Mouse (Mus musculus) limb, embryonic 11.5 days (tissue): ENCODE results near the gene Dut. TPM values are rescaled to one million over a fixed set of nuclear protein-coding genes. Genes with fewer than 3 reads are reported as not detected.
"Not testable (repeated sequence)": the region's sequence is repeated elsewhere in the genome, so short reads cannot be mapped to it uniquely, and the experiment has no call there.

Experiments used
- ATAC-seq: fragments of 200-750 bp; cut with Nextera tagmentation; 2 replicates; pipeline ENCODE4 v1.8.0; 2017; ENCODE audit warnings: low read depth; ENCODE audit not compliant: insufficient number of reproducible peaks, low FRiP score, low TSS enrichment
- DNase-seq: peaks from one replicate; pipeline ENCODE4 v3.0.0-alpha.2; 2015; ENCODE audit warnings: low spot score
- H3K27ac ChIP-seq: fragments of 300-500 bp; sonication (generic); replicated peaks from 2 replicates; pipeline ENCODE4 v1.5.1; 2014; ENCODE audit warnings: low read depth, mild to moderate bottlenecking, low read length
- H3K27me3 ChIP-seq: fragments of 300-500 bp; sonication (generic); 2 replicates; pipeline ENCODE4 v1.6.1; 2014; ENCODE audit warnings: mild to moderate bottlenecking, low read length, mixed read lengths; ENCODE audit not compliant: control insufficient read depth, insufficient read depth
- H3K36me3 ChIP-seq: fragments of 300-500 bp; sonication (generic); 2 replicates; pipeline ENCODE4 v1.6.1; 2014; ENCODE audit warnings: mild to moderate bottlenecking, low read length, moderate library complexity, mixed read lengths; ENCODE audit not compliant: control insufficient read depth, insufficient read depth
- H3K4me1 ChIP-seq: fragments of 300-500 bp; sonication (generic); 2 replicates; pipeline ENCODE4 v1.6.1; 2014; ENCODE audit warnings: low read length, mixed read lengths; ENCODE audit not compliant: control insufficient read depth, insufficient read depth
- H3K4me2 ChIP-seq: fragments of 300-500 bp; sonication (generic); 2 replicates; pipeline ENCODE4 v1.6.1; 2014; ENCODE audit warnings: low read depth, mild to moderate bottlenecking, moderate library complexity; ENCODE audit not compliant: severe bottlenecking
- H3K4me3 ChIP-seq: fragments of 300-500 bp; sonication (generic); 2 replicates; pipeline ENCODE4 v1.5.1; 2014; ENCODE audit warnings: low read depth, low read length
- H3K9ac ChIP-seq: fragments of 300-500 bp; sonication (generic); 2 replicates; pipeline ENCODE4 v1.6.1; 2014; ENCODE audit warnings: mild to moderate bottlenecking, low read length
- H3K9me3 ChIP-seq: fragments of 300-500 bp; sonication (generic); 2 replicates; pipeline ENCODE4 v1.6.1; 2016; ENCODE audit warnings: low read length; ENCODE audit not compliant: control insufficient read depth
- WGBS: fragments of 180-500 bp; shearing (Covaris S2); extraction: QIAGEN DNeasy Blood & Tissue Kit; methylation state at CpG from one replicate; pipeline ENCODE4 v1.1.7; 2014; 5-methylcytosine and 5-hydroxymethylcytosine counted together
- polyA plus RNA-seq: library from polyadenylated mRNA; unstranded; fragments of >200 nt; fragmentation: Nextera tagmentation; extraction: Ambion mirVana; gene quantifications from 2 replicates; pipeline ENCODE4 v1.2.1, GENCODE M21; 2014

The Dut gene
- polyA plus RNA-seq, 1 experiment from 2014 or later = 233 TPM

DNA sequence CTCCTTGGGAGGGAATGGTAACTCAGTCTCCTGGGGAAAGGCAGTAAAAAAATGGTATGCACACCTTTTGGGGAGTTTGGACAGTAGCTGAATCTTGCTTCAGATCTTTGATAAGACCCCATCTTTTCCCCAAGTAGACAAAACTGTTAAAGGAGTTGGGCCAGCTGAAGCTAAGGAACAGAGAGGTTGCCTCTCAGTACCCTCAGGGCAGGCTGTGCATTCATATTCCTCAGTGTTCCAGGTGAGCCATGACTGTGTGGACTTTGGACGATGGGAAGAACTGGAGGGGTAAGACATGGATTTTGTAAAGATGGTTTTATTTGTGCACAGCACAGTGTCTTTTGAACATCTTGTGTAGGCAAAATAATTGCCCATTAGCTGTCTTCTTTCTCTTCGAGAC is 13.3 kb downstream of the Dut start:
- Histone ChIP-seq H3K27me3 (no peaks in the 10 kb centered on the region), H3K36me3 (peaks cover 10% of the 10 kb centered on the region; the same call in 1 of the 2 replicates)
- WGBS = 83% methylated on average over 2 of the region's 2 CpGs

DNA sequence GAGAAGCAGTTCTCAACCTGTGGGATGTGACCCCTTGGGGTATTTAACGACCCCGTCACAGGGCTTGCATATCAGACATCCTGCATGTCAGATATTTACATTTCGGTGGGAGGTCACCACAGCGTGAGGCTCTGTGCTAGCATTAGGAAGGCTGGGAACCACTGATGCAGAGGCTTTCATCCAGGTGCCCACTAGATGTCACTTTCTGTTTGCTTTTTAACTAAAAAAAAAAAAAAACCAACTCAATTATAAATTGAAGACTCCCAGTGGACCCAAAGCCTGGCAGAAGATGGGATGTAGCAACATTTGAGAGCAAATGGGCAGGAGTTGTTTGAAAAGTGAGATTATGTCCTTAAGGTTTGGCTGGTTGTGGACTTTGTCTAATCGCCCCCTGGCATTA is 16.1 kb downstream of the Dut start:
- Histone ChIP-seq H3K9me3 (no peaks in the 10 kb centered on the region), H3K4me3 (no peak overlapping the region), H3K9ac (no peak overlapping the region), H3K27ac (no peak overlapping the region), H3K4me2 (no peak overlapping the region), H3K27me3 (no peaks in the 10 kb centered on the region), H3K36me3 (peaks cover 2% of the 10 kb centered on the region; the same call in 1 of the 2 replicates), H3K4me1 (no peaks in the 10 kb centered on the region)
- DNase-seq = peak; percentile 44
- 28% methylated on average over 5 of the region's 5 CpGs for WGBS
- no peak for ATAC-seq

More for the DNA sequence above, 13.3 kb downstream of the Dut start:
- Histone ChIP-seq H3K4me1 (no peaks in the 10 kb centered on the region), H3K4me2 (no peak overlapping the region), H3K9me3 (no peaks in the 10 kb centered on the region), H3K27ac (no peak overlapping the region), H3K4me3 (no peak overlapping the region), H3K9ac (no peak overlapping the region)
- DNase-seq = no peak
- no peak for ATAC-seq

DNA sequence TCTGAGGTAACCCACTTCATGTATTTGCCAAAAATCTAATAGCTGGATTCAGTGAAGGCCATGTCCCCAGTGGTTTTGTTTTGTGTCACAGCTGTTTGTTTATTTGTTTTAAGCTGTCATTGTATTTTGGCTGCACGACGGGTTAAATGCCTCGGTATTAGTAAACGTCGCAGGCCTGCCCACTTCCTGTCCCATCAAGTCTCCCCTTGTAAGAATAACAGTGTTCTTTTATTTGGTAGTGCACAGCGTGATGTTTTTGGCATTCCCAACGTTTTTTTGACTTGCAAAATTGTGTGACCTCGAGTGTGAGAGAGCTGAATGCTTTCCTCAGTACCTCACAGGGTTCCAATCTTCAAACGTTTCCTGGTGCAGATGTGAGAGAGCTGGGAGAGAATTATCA is 16.8 kb downstream of the Dut start:
- WGBS = 21% methylated on average over 9 of the region's 9 CpGs
- Histone ChIP-seq H3K27ac (no peak overlapping the region), H3K4me3 (no peak overlapping the region), H3K36me3 (no peaks in the 10 kb centered on the region), H3K9ac (no peak overlapping the region), H3K4me1 (no peaks in the 10 kb centered on the region), H3K27me3 (no peaks in the 10 kb centered on the region), H3K4me2 (no peak overlapping the region), H3K9me3 (no peaks in the 10 kb centered on the region)
- DNase-seq (no peak), ATAC-seq (no peak)

DNA sequence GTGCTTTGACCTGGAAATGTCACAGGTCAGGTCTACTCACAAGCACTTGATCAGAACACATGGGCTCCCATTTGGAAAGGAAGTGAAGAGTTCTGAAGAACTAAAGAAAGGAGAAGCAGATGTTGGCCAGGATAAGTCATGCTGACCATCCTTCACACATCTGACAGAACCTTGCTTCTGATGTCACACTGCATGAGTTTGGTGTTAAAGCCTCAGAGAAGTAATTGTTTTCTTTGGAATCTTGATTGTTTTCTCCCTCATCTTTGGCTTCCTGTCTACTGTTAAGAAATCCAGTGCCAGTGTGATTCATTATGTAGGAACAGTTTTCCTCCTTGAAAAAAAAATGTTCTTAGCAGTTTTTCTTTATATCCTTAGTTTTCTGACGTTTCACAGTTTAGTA is 21.9 kb downstream of the Dut start:
- Histone ChIP-seq H3K9ac (no peak overlapping the region), H3K27me3 (no peaks in the 10 kb centered on the region), H3K36me3 (no peaks in the 10 kb centered on the region), H3K4me3 (no peak overlapping the region), H3K4me2 (no peak overlapping the region), H3K27ac (no peak overlapping the region), H3K9me3 (no peaks in the 10 kb centered on the region), H3K4me1 (no peaks in the 10 kb centered on the region)
- WGBS = 78% methylated on average over 1 of the region's 1 CpGs
- no peak for ATAC-seq
- no peak for DNase-seq

DNA sequence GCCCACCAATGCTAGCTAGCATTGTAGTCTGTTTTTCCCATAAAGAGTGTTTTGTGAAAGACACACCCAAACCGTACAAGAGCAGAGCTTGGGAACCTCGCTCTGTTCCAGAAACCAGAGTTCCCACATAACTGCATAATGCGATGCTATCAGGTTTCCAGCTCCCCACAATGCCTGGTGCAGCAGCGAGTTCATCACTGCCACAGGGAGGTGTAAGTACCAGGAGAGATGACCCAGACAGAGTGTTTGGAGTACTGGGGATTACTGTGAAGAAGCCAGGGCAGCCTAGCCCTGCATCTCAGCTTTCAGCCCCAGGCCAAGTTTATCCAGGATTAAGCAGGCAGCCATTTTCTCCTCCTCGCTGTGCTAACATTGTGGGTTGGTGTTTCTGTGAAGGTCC is 28.6 kb downstream of the Dut start:
- H3K4me3 ChIP-seq = no peak overlapping the region
- H3K27ac ChIP-seq = no peak overlapping the region
- H3K36me3 ChIP-seq = no peaks in the 10 kb centered on the region
- ATAC-seq = no peak
- H3K4me2 ChIP-seq = no peak overlapping the region
- no peaks in the 10 kb centered on the region for H3K27me3 ChIP-seq
- H3K9ac ChIP-seq = no peak overlapping the region
- H3K4me1 ChIP-seq = no peaks in the 10 kb centered on the region
- WGBS = 63% methylated on average over 5 of the region's 5 CpGs
- no peak for DNase-seq
- H3K9me3 ChIP-seq = no peaks in the 10 kb centered on the region

DNA sequence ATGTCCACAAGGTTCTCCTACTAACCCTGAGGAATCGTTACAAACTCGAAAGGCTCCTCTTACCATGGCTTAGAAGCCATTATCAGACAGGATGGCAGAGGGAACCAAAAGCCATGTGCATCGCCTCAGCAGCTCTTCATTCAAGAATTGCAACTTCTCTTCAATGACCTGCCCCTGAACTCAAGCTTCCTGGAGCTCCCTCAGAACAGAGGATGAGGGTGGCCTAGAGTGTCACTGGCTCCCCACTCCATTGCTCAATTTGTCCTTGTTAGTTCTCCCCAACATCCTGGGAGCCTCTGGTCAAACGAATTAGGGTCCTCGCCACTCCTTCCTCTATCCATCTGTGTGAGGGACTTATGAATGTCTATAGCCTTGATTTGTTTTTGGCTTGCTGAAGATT is 29.7 kb downstream of the Dut start:
- WGBS = 92% methylated on average over 5 of the region's 5 CpGs
- DNase-seq = no peak
- ATAC-seq = no peak
- no peaks in the 10 kb centered on the region for H3K36me3 ChIP-seq
- H3K4me2 ChIP-seq = no peak overlapping the region
- H3K27ac ChIP-seq = no peak overlapping the region
- H3K9me3 ChIP-seq = no peaks in the 10 kb centered on the region
- no peak overlapping the region for H3K4me3 ChIP-seq
- H3K4me1 ChIP-seq = no peaks in the 10 kb centered on the region
- H3K9ac ChIP-seq = no peak overlapping the region
- H3K27me3 ChIP-seq = no peaks in the 10 kb centered on the region

DNA sequence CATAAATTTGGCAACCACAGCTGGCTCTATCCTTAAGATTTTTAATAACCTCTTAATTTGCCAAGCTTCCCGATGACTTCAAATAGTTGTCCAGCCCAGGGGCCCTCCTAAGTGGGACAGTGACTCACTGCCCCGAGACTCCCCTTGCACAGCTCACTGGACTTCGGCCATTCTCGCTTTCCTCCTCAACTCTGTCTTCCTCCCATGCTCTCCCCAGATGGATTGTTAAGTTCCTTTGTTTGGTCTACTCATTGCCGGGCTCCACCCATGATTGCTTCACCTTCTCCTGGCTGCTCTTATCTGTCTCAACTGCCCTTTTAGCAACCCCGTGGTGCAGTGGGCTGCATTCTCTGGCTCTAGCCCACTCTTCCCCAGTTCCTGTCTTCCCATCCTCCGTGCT is 31.5 kb downstream of the Dut start:
- H3K27me3 ChIP-seq = no peaks in the 10 kb centered on the region
- H3K4me3 ChIP-seq = no peak overlapping the region
- H3K9ac ChIP-seq = no peak overlapping the region
- WGBS = 77% methylated on average over 7 of the region's 7 CpGs
- H3K9me3 ChIP-seq = no peaks in the 10 kb centered on the region
- no peak overlapping the region for H3K27ac ChIP-seq
- no peak for DNase-seq
- no peaks in the 10 kb centered on the region for H3K36me3 ChIP-seq
- H3K4me2 ChIP-seq = no peak overlapping the region
- no peak for ATAC-seq
- H3K4me1 ChIP-seq = peaks cover 4% of the 10 kb centered on the region

DNA sequence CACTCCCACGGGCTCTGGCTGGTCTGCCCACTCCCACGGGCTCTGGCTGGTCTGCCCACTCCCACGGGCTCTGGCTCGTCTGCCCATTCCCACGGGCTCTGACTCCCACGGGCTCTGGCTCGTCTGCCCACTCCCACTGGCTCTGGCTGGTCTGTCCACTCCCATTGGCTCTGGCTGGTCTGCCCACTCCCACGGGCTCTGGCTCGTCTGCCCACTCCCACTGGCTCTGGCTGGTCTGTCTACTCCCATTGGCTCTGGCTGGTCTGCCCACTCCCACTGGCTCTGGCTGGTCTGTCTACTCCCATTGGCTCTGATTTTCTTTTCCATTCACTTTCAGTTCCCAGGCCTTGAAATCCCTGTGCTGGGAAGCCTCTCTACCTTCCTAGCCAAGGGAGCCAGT is 33.0 kb downstream of the Dut start:
- H3K27me3 ChIP-seq, H3K36me3 ChIP-seq, H3K9me3 ChIP-seq, H3K9ac ChIP-seq, H3K4me3 ChIP-seq, DNase-seq, H3K4me1 ChIP-seq, ATAC-seq, H3K27ac ChIP-seq, H3K4me2 ChIP-seq: not testable (repeated sequence)
- 89% methylated on average over 9 of the region's 9 CpGs for WGBS

DNA sequence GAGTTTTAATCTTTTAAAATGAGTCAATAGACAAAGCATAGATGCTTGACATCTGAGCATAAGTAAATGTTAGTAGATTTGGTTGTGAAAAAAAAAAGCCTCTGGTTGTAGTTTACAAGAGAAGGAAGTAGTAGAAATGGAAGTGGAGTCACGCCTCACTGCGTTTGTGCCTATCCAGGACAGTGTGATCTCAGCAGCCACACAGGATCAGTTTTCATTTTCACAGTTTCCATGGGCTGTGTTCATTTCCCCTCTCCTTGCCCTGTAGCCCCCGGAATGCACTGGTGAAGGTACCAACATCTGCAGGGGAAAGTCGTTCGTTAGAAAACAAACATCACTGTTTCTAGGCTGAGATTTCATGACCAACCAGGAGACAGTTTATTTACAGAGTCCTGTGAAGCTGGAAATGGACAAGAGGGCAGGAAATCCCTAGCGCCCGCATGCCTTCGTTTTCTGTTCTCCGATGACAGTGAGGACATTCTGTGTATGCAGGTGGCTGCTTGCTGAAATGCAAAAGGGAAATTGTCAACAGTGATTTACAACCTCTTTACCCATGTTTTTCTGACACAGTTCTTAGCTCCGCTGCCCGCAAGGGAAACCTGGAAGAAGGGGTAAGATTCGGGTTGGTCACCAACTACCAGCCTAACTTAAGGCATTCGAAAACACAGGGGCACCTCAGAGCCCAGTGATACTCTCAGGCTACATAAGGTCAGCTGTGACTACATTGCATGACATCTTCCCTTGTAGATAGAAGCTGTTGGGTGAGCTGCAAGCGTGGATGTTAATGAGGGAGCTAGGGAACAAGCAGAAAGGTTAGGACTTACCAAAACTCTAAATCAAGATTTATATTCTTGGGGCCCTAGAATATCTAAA is 35.6 kb downstream of the Dut start:
- Histone ChIP-seq H3K27ac (no peak overlapping the region), H3K36me3 (no peaks in the 10 kb centered on the region), H3K4me2 (no peak overlapping the region), H3K9ac (no peak overlapping the region), H3K4me3 (no peak overlapping the region), H3K27me3 (no peaks in the 10 kb centered on the region), H3K9me3 (no peaks in the 10 kb centered on the region), H3K4me1 (peaks cover 4% of the 10 kb centered on the region)
- 62% methylated on average over 14 of the region's 14 CpGs for WGBS
- ATAC-seq (no peak), DNase-seq (no peak)
